Mouse (Mus musculus) megakaryocyte, adult 5-6 weeks (primary cell): ENCODE measurements around the gene Mars2. TPM values are rescaled to one million over a fixed set of nuclear protein-coding genes. Genes with fewer than 3 reads are reported as not detected.

Source experiments
- total RNA-seq, 2 experiments: library from RNA; stranded (forward) in 1 of 2; stranded (reverse) in 1 of 2; fragments of 153-499, 151-499 nt in 1 of 2; fragments of 221-1000, 200-1000 nt in 1 of 2; gene quantifications; 2 replicates each; pipeline versions ENCODE4 v1.2.3 to v1.2.4; 2015 to 2017

Gene Mars2
- total RNA-seq, 2 experiments from 2014 or later: 2.7 to 4.1 TPM

Other genes with a start within 250 kb of the Mars2 start
- gene Sf3b1, start 209.7 kb upstream of the Mars2 start, total RNA-seq (2015): 288 and 309 TPM in 2 replicates
- gene Sf3b1, start 209.7 kb upstream of the Mars2 start, total RNA-seq (2017): 305 and 338 TPM in 2 replicates
- 28.5 and 28.6 TPM in 2 replicates for gene Coq10b, start 184.4 kb upstream of the Mars2 start, total RNA-seq (2015)
- 25.4 and 25.8 TPM in 2 replicates for gene Coq10b, start 184.4 kb upstream of the Mars2 start, total RNA-seq (2017)
- gene Hspe1, start 149.0 kb upstream of the Mars2 start, total RNA-seq (2015): 119 TPM in 2 replicates
- gene Hspe1, start 149.0 kb upstream of the Mars2 start, total RNA-seq (2017): 121 and 162 TPM in 2 replicates
- 56.6 and 68.6 TPM in 2 replicates for gene Hspd1, start 148.9 kb upstream of the Mars2 start, total RNA-seq (2015)
- gene Hspd1, start 148.9 kb upstream of the Mars2 start, total RNA-seq (2017): 112 and 120 TPM in 2 replicates
- gene Mob4, start 105.9 kb upstream of the Mars2 start, total RNA-seq (2015): 58.9 and 68.5 TPM in 2 replicates
- 50.4 and 56.6 TPM in 2 replicates for gene Mob4, start 105.9 kb upstream of the Mars2 start, total RNA-seq (2017)
- 0.73 and 2.2 TPM in 2 replicates for gene Rftn2, start 10.4 kb upstream of the Mars2 start, total RNA-seq (2015)
- gene Rftn2, start 10.4 kb upstream of the Mars2 start, total RNA-seq (2017): 1.7 and 2.5 TPM in 2 replicates
- gene Boll, start 126.3 kb downstream of the Mars2 start, total RNA-seq (2015): 0.09 TPM in 1 of 2 replicates, not detected in the other
- not detected in 2 replicates for gene Boll, start 126.3 kb downstream of the Mars2 start, total RNA-seq (2017)
- gene Plcl1, start 168.7 kb downstream of the Mars2 start, total RNA-seq (2015): 1.0 and 1.3 TPM in 2 replicates
- 0.62 and 2.0 TPM in 2 replicates for gene Plcl1, start 168.7 kb downstream of the Mars2 start, total RNA-seq (2017)